Mouse (Mus musculus) hindbrain, embryonic 10.5 days (tissue): ENCODE measurements around the gene Irgm1. TPM values are rescaled to one million over a fixed set of nuclear protein-coding genes. Genes with fewer than 3 reads are reported as not detected.
"Not testable (repeated sequence)": the region's sequence is repeated elsewhere in the genome, so short reads cannot be mapped to it uniquely, and the experiment has no call there.

Experiments used
- DNase-seq: peaks from one replicate; pipeline ENCODE4 v3.0.0-alpha.2; 2017; ENCODE audit warnings: low spot score
- H3K27ac ChIP-seq: fragments of 300-500 bp; sonication (generic); 2 replicates; pipeline ENCODE4 v1.5.1; 2016; ENCODE audit warnings: mild to moderate bottlenecking, moderate library complexity
- H3K27me3 ChIP-seq: fragments of 300-500 bp; sonication (generic); 2 replicates; pipeline ENCODE4 v1.6.1; 2016; ENCODE audit warnings: mild to moderate bottlenecking; ENCODE audit not compliant: poor library complexity, insufficient read depth, severe bottlenecking
- H3K36me3 ChIP-seq: fragments of 300-500 bp; sonication (generic); 2 replicates; pipeline ENCODE4 v1.6.1; 2016; ENCODE audit warnings: mild to moderate bottlenecking, moderate library complexity
- H3K4me1 ChIP-seq: fragments of 300-500 bp; sonication (generic); replicated peaks from 2 replicates; pipeline ENCODE4 v1.6.1; 2016; ENCODE audit warnings: mild to moderate bottlenecking
- H3K4me3 ChIP-seq: fragments of 300-500 bp; sonication (generic); 2 replicates; pipeline ENCODE4 v1.5.1; 2016; ENCODE audit warnings: mild to moderate bottlenecking, moderate library complexity
- H3K9me3 ChIP-seq: fragments of 300-500 bp; sonication (generic); 2 replicates; pipeline ENCODE4 v1.6.1; 2016; ENCODE audit warnings: mild to moderate bottlenecking, moderate library complexity
- WGBS: fragments of 180-500 bp; shearing (Covaris S2); methylation state at CpG from one replicate; pipeline ENCODE4 v1.1.7; 2016; 5-methylcytosine and 5-hydroxymethylcytosine counted together
- polyA plus RNA-seq: library from polyadenylated mRNA; unstranded; fragments of >200 nt; fragmentation: Nextera tagmentation; extraction: Ambion mirVana; gene quantifications from 2 replicates; pipeline ENCODE4 v1.2.1, GENCODE M21; 2016

Gene Irgm1
- polyA plus RNA-seq, result 1.8 and 2.4 TPM in 2 replicates

DNA sequence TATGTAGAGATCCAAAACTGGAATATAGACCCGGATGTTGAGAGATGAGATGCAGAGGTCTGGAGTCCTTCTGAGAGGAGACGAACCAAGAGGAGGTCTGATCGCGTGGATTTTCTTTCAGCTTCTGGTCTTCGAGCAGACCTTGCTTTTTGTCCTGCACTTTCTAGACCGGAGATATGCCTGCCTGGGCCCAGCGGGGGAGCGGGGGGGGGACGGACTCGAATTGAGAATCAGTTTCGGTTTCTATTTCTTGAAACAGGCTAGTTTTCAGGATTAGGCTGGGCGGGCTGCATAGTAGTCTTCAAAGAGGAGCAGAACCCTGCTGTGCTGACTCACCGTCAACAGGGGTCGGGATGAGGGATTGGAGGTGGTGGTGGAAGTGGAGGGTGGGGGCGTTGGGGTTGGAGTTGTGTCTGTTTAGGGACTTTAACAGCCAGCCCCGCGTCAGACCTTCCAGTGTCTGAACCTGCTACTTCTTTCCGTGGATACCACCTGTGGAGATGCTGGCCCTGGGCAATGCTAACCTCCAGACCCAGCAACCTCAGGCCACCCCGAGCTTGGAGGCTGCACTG is at the start of gene Irgm1:
Gene Irgm1, minus strand, starts transcription at position 483 of the 572 bp plus-strand sequence.
- Histone ChIP-seq H3K36me3 (no peaks in the 10 kb centered on the region), H3K27me3 (peaks cover 20% of the 10 kb centered on the region), H3K9me3 (no peaks in the 10 kb centered on the region), H3K27ac (peak within 1 kb of the TSS; percentile 66), H3K4me3 (peak within 1 kb of the TSS; percentile 58), H3K4me1 (peaks cover 21% of the 10 kb centered on the region)
- 2% methylated on average over 19 of the region's 19 CpGs for WGBS
- peak; percentile 51 for DNase-seq

DNA sequence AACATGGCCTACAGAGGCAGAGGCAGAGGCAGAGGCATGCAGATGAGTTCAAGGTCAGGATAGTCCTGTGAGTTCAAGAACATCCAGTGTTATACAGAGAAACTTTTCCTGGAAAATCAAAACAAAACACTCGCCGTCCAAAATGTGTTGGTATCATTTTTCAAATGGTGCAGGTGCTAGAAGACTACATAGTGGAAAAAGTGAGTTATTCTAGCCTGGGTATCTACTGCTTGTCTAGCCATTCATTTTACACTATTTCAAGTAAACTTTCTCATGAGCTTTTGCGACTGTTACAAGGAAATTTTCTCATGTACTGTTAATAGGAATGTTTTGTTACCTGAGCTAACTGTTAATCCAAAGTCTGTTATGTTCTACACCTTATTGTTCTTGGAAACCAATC is 46.9 kb upstream of the Irgm1 start:
- Histone ChIP-seq H3K9me3 (no peaks in the 10 kb centered on the region), H3K27me3 (no peaks in the 10 kb centered on the region), H3K4me1 (no peaks in the 10 kb centered on the region), H3K4me3 (no peak overlapping the region), H3K36me3 (no peaks in the 10 kb centered on the region), H3K27ac (no peak overlapping the region)
- WGBS, result 90% methylated on average over 3 of the region's 3 CpGs
- DNase-seq, result no peak

DNA sequence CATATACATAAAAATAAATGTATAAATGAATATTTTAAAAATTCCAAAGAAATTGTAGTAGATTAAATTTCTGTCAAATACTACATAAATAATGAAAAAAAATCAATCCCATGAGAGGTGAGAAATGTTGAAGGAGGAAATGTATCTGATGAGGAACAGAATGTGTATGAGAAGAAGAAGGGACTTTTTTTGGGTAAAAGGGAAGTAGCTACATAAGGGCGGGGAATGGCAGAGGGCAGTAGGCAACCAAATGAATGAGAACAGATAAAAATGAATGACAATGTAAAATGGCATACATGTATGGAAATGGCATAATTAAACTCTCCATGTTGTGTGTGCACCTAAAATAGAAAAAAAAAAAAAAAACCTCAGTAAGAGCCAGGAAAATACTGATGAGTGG is 42.1 kb upstream of the Irgm1 start:
- Histone ChIP-seq H3K36me3 (no peaks in the 10 kb centered on the region), H3K4me3 (no peak overlapping the region), H3K4me1 (no peaks in the 10 kb centered on the region), H3K27ac (no peak overlapping the region), H3K27me3 (no peaks in the 10 kb centered on the region), H3K9me3 (no peaks in the 10 kb centered on the region)
- DNase-seq, result no peak
- WGBS, result 88% methylated on average over 1 of the region's 1 CpGs

DNA sequence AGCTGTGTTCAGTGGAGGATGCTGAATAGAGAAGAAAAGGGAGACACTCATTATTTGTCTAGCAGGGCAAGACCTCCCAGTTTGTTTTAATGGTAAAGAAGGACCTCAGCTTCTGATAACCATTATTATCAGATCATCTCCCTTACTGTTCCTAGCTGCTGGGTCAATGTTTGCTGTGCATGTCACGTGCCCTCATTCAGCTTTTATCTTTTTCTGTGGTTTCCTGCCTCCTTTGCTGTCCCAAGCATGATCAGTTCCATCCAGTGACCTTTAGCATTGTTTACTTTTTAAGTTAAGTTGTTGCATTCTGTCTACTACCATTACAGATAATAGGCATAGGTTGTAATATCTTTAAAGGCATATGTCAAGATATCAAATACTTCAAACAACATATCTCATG is 37.0 kb upstream of the Irgm1 start:
- Histone ChIP-seq H3K9me3 (no peaks in the 10 kb centered on the region), H3K27ac (no peak overlapping the region), H3K36me3 (no peaks in the 10 kb centered on the region), H3K4me1 (no peaks in the 10 kb centered on the region), H3K27me3 (no peaks in the 10 kb centered on the region), H3K4me3 (no peak overlapping the region)
- no peak for DNase-seq
- 60% methylated on average over 1 of the region's 1 CpGs for WGBS

DNA sequence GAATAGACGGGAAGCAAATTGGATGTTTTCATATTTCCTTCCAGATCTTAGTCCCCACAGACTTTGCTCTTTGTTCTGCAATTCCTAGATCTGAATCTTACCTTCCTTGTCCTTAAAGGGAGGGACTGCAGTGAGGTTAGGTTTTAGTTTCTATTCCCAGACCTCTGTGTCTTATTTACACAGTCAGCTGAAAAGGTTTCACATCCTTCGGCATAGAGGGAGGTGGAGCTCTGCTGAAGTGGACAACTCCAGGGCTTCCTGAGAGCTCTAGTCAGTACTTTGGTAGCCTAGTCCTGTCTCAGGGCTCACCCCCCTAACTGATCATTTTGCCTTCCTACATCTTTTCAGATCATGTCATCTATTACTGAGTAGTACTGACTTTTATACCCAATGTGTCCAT is 30.5 kb upstream of the Irgm1 start, which contains the start of gene Gm5431:
Gene Gm5431, minus strand, starts transcription at position 194 of the 400 bp plus-strand sequence.
- no peak within 1 kb of the TSS for H3K27ac ChIP-seq
- no peaks in the 10 kb centered on the region for H3K36me3 ChIP-seq
- 73% methylated on average over 2 of the region's 2 CpGs for WGBS
- H3K27me3 ChIP-seq, result no peaks in the 10 kb centered on the region
- no peaks in the 10 kb centered on the region for H3K4me1 ChIP-seq
- H3K4me3 ChIP-seq, result no peak within 1 kb of the TSS
- no peak for DNase-seq
- no peaks in the 10 kb centered on the region for H3K9me3 ChIP-seq

DNA sequence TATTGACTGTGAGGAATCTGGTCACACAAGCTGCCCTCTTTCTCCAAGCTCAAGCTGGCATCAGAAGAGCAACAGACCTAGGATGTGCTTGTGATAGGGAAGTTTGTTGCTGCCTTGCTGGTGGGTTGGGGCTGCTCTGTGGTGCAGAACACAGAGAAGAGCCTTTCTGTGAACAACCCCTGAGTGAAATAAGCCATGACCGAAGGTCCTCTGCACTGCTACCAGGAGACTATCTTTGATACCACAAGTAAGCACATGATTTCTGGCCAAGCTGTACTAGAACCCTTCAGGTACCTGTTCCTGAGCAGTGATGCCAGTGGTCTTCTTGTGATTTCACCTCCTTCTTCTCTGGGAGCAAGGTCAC is 30.1 kb upstream of the Irgm1 start:
- H3K36me3 ChIP-seq, DNase-seq, H3K27me3 ChIP-seq, H3K4me3 ChIP-seq, H3K4me1 ChIP-seq, H3K27ac ChIP-seq, H3K9me3 ChIP-seq: not testable (repeated sequence)
- 92% methylated on average over 1 of the region's 1 CpGs for WGBS

DNA sequence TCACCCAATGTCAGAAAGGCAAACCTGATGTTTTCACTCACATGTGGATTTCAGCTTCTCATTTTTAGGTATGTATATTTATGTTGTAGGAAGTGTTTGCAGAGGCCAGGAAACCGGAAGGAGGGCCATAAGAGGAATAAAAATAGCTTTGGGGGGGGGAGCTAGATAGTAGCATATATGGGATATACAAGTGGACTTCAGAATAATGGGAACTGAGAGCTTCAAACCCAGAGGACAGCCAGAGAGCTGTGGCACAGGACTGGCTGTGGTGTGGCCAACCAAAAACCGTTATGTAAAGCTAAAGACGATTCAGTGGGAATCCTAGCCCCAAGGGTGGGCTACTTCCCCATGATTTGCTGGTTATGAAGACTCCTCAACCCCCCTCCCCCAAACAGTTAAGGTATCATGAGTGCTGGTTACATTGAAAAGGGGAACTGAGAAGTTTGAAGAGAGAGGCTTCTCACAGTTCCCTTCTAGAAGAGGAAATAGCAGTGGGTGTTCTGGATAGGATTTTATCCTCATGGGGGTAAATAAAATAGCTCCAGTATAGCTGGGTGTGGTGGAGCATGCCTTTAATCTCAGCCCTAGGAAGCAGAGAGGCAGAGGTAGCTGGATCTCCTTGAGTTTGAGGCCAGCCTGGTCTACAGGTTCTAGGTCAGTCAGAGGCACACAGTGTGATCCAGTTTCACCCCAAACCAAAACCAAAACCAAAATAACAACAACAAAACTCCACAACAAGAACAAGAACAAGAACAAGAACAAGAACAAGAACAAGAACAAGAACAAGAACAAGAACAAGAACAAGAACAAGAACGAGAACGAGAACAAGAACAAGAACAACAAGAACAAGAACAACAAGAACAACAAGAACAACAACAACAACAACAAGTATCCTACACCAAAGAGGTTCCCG is 29.4 kb upstream of the Irgm1 start:
- not testable (repeated sequence) for H3K27me3 ChIP-seq, DNase-seq, H3K27ac ChIP-seq, H3K9me3 ChIP-seq, H3K36me3 ChIP-seq, H3K4me3 ChIP-seq, H3K4me1 ChIP-seq
- 80% methylated on average over 6 of the region's 6 CpGs for WGBS

DNA sequence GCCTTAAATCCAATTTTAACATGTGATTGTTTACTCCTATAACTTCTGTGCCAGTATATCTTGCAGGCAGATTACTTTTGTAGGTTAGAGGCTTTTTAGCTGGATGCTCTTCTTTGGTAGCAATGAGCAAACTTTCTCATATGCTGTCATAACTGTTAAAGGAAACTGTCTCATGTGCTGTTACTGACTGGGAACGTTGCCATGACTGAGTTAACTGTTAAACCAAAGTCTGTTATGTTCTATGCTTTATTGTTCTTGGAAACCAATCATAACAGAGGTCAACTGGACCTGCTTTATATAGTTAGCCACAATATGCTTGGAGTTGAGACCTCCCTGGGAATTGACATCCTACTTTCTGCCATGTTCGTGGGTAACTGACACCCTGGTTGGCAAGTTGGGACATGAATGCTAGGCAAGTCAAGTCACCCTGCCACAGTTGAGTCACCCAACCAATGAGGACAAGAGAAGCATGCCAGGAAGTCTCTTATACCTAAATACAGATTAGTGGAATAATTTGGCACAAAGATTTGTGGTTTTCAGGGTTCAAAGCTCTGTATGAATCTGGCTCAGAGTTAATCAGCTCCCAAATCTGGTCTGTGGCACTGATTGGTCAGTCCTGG is 27.4 kb upstream of the Irgm1 start:
- DNase-seq, result no peak
- Histone ChIP-seq H3K9me3 (no peaks in the 10 kb centered on the region), H3K27me3 (no peaks in the 10 kb centered on the region), H3K4me1 (no peaks in the 10 kb centered on the region), H3K4me3 (no peak overlapping the region), H3K36me3 (no peaks in the 10 kb centered on the region), H3K27ac (no peak overlapping the region)
- 84% methylated on average over 2 of the region's 2 CpGs for WGBS

DNA sequence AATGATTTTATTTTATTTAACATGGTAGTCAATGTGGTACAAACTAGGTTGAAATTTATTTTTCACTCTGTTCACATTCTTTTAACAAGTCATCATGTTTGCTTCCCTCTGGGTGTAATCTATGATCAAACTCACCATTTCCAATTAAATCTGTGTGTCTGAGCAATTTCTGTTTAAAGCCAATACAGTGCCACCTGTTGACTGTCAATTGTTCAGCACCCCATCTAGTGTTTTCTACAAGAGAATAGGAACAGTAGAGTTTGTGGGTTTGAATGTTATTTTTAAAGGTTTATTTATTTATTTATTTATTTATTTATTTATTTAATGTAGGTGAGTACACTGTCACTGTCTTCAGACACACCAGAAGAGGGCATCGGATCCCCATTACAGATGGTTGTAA is 5.2 kb upstream of the Irgm1 start:
- DNase-seq, result no peak
- WGBS, result 100% methylated on average over 1 of the region's 1 CpGs
- H3K27me3 ChIP-seq, result peaks cover 14% of the 10 kb centered on the region
- H3K27ac ChIP-seq, result no peak overlapping the region
- H3K4me3 ChIP-seq, result no peak overlapping the region
- peaks cover 10% of the 10 kb centered on the region for H3K4me1 ChIP-seq
- H3K9me3 ChIP-seq, result no peaks in the 10 kb centered on the region
- no peaks in the 10 kb centered on the region for H3K36me3 ChIP-seq

DNA sequence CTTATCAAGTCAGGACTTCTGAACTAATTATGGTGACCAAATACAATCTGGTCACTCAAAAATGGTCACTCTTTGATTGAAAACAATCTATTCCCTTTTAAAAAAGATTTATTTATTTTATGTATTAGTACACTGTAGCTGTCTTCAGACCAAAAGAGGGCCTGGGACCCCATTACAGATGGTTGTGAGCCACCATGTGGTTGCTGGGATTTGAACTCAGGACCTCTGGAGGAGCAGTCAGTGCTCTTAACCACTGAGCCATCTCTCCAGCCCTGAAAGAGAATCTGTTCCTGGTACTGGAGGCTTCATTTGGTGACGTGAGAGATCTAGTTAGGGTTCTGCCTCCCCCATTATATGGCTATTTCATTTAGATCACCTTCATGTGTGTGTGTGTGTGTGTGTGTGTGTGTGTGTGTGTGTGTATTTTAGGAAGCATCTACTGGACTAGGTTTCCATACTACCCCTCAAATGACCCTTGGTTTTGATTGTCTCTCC is 3.9 kb upstream of the Irgm1 start:
- H3K27ac ChIP-seq, H3K4me3 ChIP-seq, DNase-seq, H3K9me3 ChIP-seq, H3K36me3 ChIP-seq: not testable (repeated sequence)
- Histone ChIP-seq H3K27me3 (peaks cover 14% of the 10 kb centered on the region), H3K4me1 (peaks cover 21% of the 10 kb centered on the region)
- 71% methylated on average over 1 of the region's 1 CpGs for WGBS

DNA sequence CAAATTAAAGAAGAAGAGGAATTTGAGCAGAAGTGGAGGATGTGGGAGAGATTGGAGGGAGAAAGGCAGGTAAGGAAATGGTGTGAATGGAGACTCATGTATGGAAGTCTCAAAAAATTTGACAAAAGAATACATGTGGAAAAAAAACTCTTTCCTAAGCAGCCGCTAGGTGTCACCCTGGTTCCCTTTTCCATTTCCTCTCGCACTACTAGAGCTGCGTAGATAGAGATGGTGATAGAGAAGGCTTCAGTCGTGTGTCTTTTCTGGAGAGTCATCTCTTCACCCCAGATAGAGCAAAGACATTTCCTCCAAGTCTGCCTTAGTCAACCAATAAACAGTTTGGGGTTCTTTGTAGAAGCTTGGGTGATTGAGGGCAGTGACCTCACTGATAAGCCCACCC is 3.0 kb upstream of the Irgm1 start:
- no peak overlapping the region for H3K4me3 ChIP-seq
- WGBS, result 3% methylated on average over 4 of the region's 4 CpGs

DNA sequence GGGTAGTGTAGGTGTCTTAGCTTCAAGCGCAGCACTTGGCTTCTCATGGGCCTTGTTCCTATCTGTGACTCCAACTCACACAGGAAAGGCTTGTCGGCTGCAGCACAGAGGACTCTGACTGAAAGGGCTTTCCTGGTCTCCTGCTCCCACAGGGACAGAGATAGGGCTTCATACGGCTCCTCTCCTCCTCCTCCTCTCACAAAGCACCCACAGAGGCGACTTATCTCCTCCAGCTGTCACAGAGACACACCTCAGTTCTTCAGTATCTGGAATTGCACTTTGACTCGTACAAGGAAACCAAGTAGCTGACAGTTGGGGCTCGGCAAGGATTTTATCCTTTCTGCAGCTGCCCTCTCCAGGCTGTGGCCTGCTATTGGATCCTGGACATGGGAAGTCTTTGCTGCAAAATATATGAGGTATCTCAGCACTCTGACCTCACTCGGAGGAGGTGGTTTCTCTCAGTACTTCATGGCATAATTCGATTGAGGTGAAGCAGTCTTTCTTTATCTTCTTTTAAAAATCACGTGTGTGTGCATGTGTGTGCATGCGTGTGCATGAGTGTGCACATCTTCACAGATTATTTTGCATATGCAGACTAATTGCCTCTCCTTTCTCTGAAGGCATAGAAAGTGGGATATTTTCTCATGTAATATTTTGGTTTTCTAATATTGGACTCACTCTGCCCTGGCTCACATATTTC is 2.3 kb upstream of the Irgm1 start:
- H3K27me3 ChIP-seq, result peaks cover 20% of the 10 kb centered on the region
- no peak for DNase-seq
- no peaks in the 10 kb centered on the region for H3K36me3 ChIP-seq
- H3K27ac ChIP-seq, result no peak overlapping the region
- 78% methylated on average over 10 of the region's 10 CpGs for WGBS
- peaks cover 21% of the 10 kb centered on the region for H3K4me1 ChIP-seq
- no peak overlapping the region for H3K4me3 ChIP-seq
- no peaks in the 10 kb centered on the region for H3K9me3 ChIP-seq

More for the DNA sequence above, 3.0 kb upstream of the Irgm1 start:
- DNase-seq, result peak; percentile 54
- Histone ChIP-seq H3K4me1 (peaks cover 21% of the 10 kb centered on the region), H3K36me3 (no peaks in the 10 kb centered on the region), H3K27me3 (peaks cover 16% of the 10 kb centered on the region), H3K9me3 (no peaks in the 10 kb centered on the region), H3K27ac (no peak overlapping the region)
